22 mouse cellular contexts compared by ENCODE assay signal in the genomic region with DNA sequence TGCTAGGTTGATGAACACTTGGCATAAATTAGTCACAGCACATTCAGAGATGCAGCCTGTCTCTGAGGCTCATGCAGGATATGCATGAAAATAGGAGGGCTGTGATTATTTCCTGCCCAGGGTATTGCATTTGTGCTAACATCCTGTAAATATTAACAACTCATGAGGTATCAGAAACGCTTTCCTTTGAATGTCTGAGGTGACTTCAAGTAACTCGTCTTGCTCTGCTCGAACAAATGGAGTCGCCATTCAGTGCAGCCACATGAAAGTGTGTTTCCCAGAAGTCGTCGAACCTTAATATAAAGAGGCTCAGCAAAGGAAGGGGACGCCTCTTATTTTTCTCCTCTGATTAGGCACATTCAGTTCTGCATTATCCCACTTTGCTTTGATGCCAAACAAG.
A peak's percentile ranks its signal among the peaks of the same experiment; 100 is the strongest.
DNase-seq lines count a peak whose midpoint lies in the region; ATAC-seq and TF ChIP-seq lines count a peak whose summit lies in the region.
"Had no signal": no experiment of that assay in that cellular context is flagged by ENCODE, and none has a peak within 500 bp of the region (broad histone marks: within the 10 kb centered on the region; RNA-seq: fewer than 3 reads in every experiment).

No protein-coding gene starts in this region.

- H3K9ac ChIP-seq in forebrain, embryonic 14.5 days (ENCODE audit: low read length) = no peak overlapping the region
- no peak overlapping the region for H3K9ac ChIP-seq in forebrain, embryonic 16.5 days (replicated peaks; ENCODE audit: low read depth, low read length)
- no peak overlapping the region for H3K9ac ChIP-seq in midbrain, postnatal 0 days (replicated peaks; ENCODE audit: low read length, poor library complexity, severe bottlenecking)
- no peak overlapping the region for H3K9ac ChIP-seq in midbrain, embryonic 14.5 days (replicated peaks; ENCODE audit: low read length)
- H3K9ac ChIP-seq: embryonic facial prominence, embryonic 15.5 days; heart, embryonic 15.5 days; intestine, embryonic 15.5 days had no signal

- no peak overlapping the region for H3K4me3 ChIP-seq in forebrain, embryonic 14.5 days (ENCODE audit: low read depth, low read length)
- no peak overlapping the region for H3K4me3 ChIP-seq in forebrain, embryonic 16.5 days (replicated peaks; ENCODE audit: low read length)
- H3K4me3 ChIP-seq in midbrain, embryonic 10.5 days = no peak overlapping the region
- no peak overlapping the region for H3K4me3 ChIP-seq in midbrain, postnatal 0 days (ENCODE audit: low read depth, low read length)
- H3K4me3 ChIP-seq in midbrain, embryonic 14.5 days (replicated peaks; ENCODE audit: low read depth, low read length) = no peak overlapping the region
- H3K4me3 ChIP-seq: embryonic facial prominence, embryonic 15.5 days; erythroblast, embryonic 14.5 days; heart, adult 2 months; heart, embryonic 15.5 days; intestine, embryonic 15.5 days had no signal

- H3K36me3 ChIP-seq in forebrain, embryonic 14.5 days (ENCODE audit: control insufficient read depth, insufficient read depth, low read length) = no peaks in the 10 kb centered on the region
- no peaks in the 10 kb centered on the region for H3K36me3 ChIP-seq in forebrain, embryonic 16.5 days (ENCODE audit: control insufficient read depth, insufficient read depth)
- H3K36me3 ChIP-seq in midbrain, embryonic 10.5 days = no peaks in the 10 kb centered on the region
- no peaks in the 10 kb centered on the region for H3K36me3 ChIP-seq in midbrain, postnatal 0 days (ENCODE audit: insufficient read depth, low read length)
- H3K36me3 ChIP-seq in midbrain, embryonic 14.5 days (ENCODE audit: control insufficient read depth, insufficient read depth, low read length) = no peaks in the 10 kb centered on the region
- H3K36me3 ChIP-seq: embryonic facial prominence, embryonic 15.5 days; G1E; heart, embryonic 15.5 days; intestine, embryonic 15.5 days had no signal

- no peak for ATAC-seq in forebrain, embryonic 14.5 days
- ATAC-seq in forebrain, embryonic 16.5 days = no peak
- ATAC-seq in midbrain, postnatal 0 days (ENCODE audit: low FRiP score) = no peak
- ATAC-seq in midbrain, embryonic 14.5 days (ENCODE audit: low FRiP score, low TSS enrichment) = no peak
- ATAC-seq: hindbrain, embryonic 16.5 days; intestine, embryonic 15.5 days had no signal

- no peaks in the 10 kb centered on the region for H3K9me3 ChIP-seq in forebrain, embryonic 14.5 days (replicated peaks; ENCODE audit: control insufficient read depth, low read length)
- H3K9me3 ChIP-seq in forebrain, embryonic 16.5 days (ENCODE audit: control insufficient read depth, low read length) = no peaks in the 10 kb centered on the region
- no peaks in the 10 kb centered on the region for H3K9me3 ChIP-seq in midbrain, embryonic 10.5 days (replicated peaks)
- H3K9me3 ChIP-seq in midbrain, postnatal 0 days (ENCODE audit: low read length) = no peaks in the 10 kb centered on the region
- H3K9me3 ChIP-seq in midbrain, embryonic 14.5 days (ENCODE audit: control insufficient read depth, low read length) = no peaks in the 10 kb centered on the region
- H3K9me3 ChIP-seq: embryonic facial prominence, embryonic 15.5 days; heart, embryonic 15.5 days; intestine, embryonic 15.5 days had no signal

- no peak for TF ChIP-seq CTCF in midbrain, postnatal 0 days (IDR thresholded peaks at IDR 0.05)
- no peak for TF ChIP-seq CTCF in brain, embryonic 14.5 days (IDR thresholded peaks at IDR 0.05; ENCODE audit: borderline replicate concordance, extremely low read depth, insufficient read depth, insufficient read length)

- no peaks in the 10 kb centered on the region for H3K27me3 ChIP-seq in forebrain, embryonic 14.5 days (replicated peaks; ENCODE audit: control insufficient read depth, insufficient read depth, low read length)
- H3K27me3 ChIP-seq in forebrain, embryonic 16.5 days (replicated peaks; ENCODE audit: control insufficient read depth, insufficient read depth, low read length) = no peaks in the 10 kb centered on the region
- H3K27me3 ChIP-seq in midbrain, embryonic 10.5 days (ENCODE audit: low read depth, poor library complexity, severe bottlenecking) = peaks cover 27% of the 10 kb centered on the region
- no peaks in the 10 kb centered on the region for H3K27me3 ChIP-seq in midbrain, postnatal 0 days (ENCODE audit: insufficient read depth, low read length)
- peaks cover 4% of the 10 kb centered on the region; the same call in 1 of the 2 replicates for H3K27me3 ChIP-seq in midbrain, embryonic 14.5 days (ENCODE audit: control insufficient read depth, insufficient read depth, low read length)
- H3K27me3 ChIP-seq: embryonic facial prominence, embryonic 15.5 days; heart, embryonic 15.5 days; intestine, embryonic 15.5 days had no signal

- TF ChIP-seq POLR2A in brain, embryonic 14.5 days (IDR thresholded peaks at IDR 0.05; ENCODE audit: borderline replicate concordance, extremely low read depth, insufficient read depth, insufficient read length, poor library complexity, severe bottlenecking) = no peak

- peaks cover 24% of the 10 kb centered on the region for H3K4me1 ChIP-seq in forebrain, embryonic 14.5 days (ENCODE audit: control insufficient read depth, insufficient read depth, low read length)
- peaks cover 12% of the 10 kb centered on the region for H3K4me1 ChIP-seq in forebrain, embryonic 16.5 days (replicated peaks; ENCODE audit: control insufficient read depth, insufficient read depth, low read length)
- peaks cover 66% of the 10 kb centered on the region for H3K4me1 ChIP-seq in midbrain, embryonic 10.5 days
- 0 out of 2 replicates have a peak, but pooled peaks cover 3% of the 10 kb centered on the region for H3K4me1 ChIP-seq in midbrain, postnatal 0 days (ENCODE audit: insufficient read depth, low read length)
- H3K4me1 ChIP-seq in midbrain, embryonic 14.5 days (ENCODE audit: control insufficient read depth, insufficient read depth, low read length) = peaks cover 32% of the 10 kb centered on the region
- H3K4me1 ChIP-seq: intestine, embryonic 15.5 days had no signal

- WGBS in forebrain, embryonic 14.5 days = 12% methylated on average over 7 of the region's 7 CpGs
- 5% methylated on average over 7 of the region's 7 CpGs for WGBS in forebrain, embryonic 16.5 days
- WGBS in midbrain, embryonic 10.5 days = 31% methylated on average over 7 of the region's 7 CpGs
- WGBS in midbrain, postnatal 0 days = 20% methylated on average over 7 of the region's 7 CpGs
- 3% methylated on average over 7 of the region's 7 CpGs for WGBS in midbrain, embryonic 14.5 days

- peak; percentile 24 for DNase-seq in forebrain, embryonic 14.5 days (ENCODE audit: low spot score)
- DNase-seq in midbrain, embryonic 10.5 days (ENCODE audit: low spot score) = no peak
- DNase-seq in midbrain, postnatal 0 days (ENCODE audit: low spot score) = no peak
- peak; percentile 62 for DNase-seq in brain, embryonic 14.5 days (ENCODE audit: low read depth)
- peak; percentile 49 for DNase-seq in midbrain, embryonic 14.5 days
- no peak for DNase-seq in embryo, embryonic 10 days (ENCODE audit: low spot score)
- DNase-seq in retina, embryonic 14.5 days (ENCODE audit: low spot score) = no peak
- DNase-seq: adrenal gland, postnatal 10 days; cerebellum, adult 11-12 months; cerebellum, postnatal 10 days; embryo, embryonic 11 days; gastrocnemius, postnatal 10 days; heart, adult 2 months; kidney, adult 18-20 months had no signal

- no peak overlapping the region for H3K4me2 ChIP-seq in forebrain, embryonic 14.5 days (ENCODE audit: low read length)
- H3K4me2 ChIP-seq in forebrain, embryonic 16.5 days (ENCODE audit: low read length) = no peak overlapping the region
- H3K4me2 ChIP-seq in midbrain, postnatal 0 days (ENCODE audit: low read depth, low read length, poor library complexity, severe bottlenecking) = no peak overlapping the region
- no peak overlapping the region for H3K4me2 ChIP-seq in midbrain, embryonic 14.5 days (ENCODE audit: low read length)
- H3K4me2 ChIP-seq: embryonic facial prominence, embryonic 15.5 days; heart, embryonic 11.5 days; heart, embryonic 15.5 days; intestine, embryonic 15.5 days had no signal

- no peak overlapping the region for H3K27ac ChIP-seq in forebrain, embryonic 14.5 days (ENCODE audit: low read depth, low read length)
- H3K27ac ChIP-seq in forebrain, embryonic 16.5 days (ENCODE audit: low read length) = no peak overlapping the region
- peak overlapping the region; percentile 47; the same call in 1 of the 2 replicates for H3K27ac ChIP-seq in midbrain, embryonic 10.5 days (replicated peaks)
- no peak overlapping the region for H3K27ac ChIP-seq in midbrain, postnatal 0 days (ENCODE audit: low read depth, low read length)
- peak overlapping the region; percentile 49; the same call in 1 of the 2 replicates for H3K27ac ChIP-seq in midbrain, embryonic 14.5 days (replicated peaks; ENCODE audit: low read depth, low read length)
- H3K27ac ChIP-seq: embryonic facial prominence, embryonic 15.5 days; heart, adult 2 months; heart, embryonic 15.5 days; intestine, embryonic 15.5 days had no signal

Comparison
In these comparisons a context has a peak if more than half of its experiments do, and no peak if none do; other contexts are left out.
1. DNase-seq: peak in forebrain, embryonic 14.5 days (single experiment), brain, embryonic 14.5 days (single experiment) and midbrain, embryonic 14.5 days (single experiment); none in midbrain, embryonic 10.5 days (single experiment), midbrain, postnatal 0 days (single experiment), embryo, embryonic 10 days (single experiment) and retina, embryonic 14.5 days (single experiment).
2. H3K27ac ChIP-seq: peak in midbrain, embryonic 10.5 days (single experiment) and midbrain, embryonic 14.5 days (single experiment); none in forebrain, embryonic 14.5 days (single experiment), forebrain, embryonic 16.5 days (single experiment) and midbrain, postnatal 0 days (single experiment).